Mouse (Mus musculus) thymus, adult 18-20 months (tissue): ENCODE measurements around the gene Trpm1.
A peak's percentile ranks its signal among the peaks of the same experiment; 100 is the strongest.
"Not testable (repeated sequence)": the region's sequence is repeated elsewhere in the genome, so short reads cannot be mapped to it uniquely, and the experiment has no call there.

Experiments
- DNase-seq, 2 experiments: peaks; one replicate each; pipeline ENCODE4 v3.0.0; 2022; ENCODE audit warnings: mixed read lengths in 2 of 2

The Trpm1 gene

DNA sequence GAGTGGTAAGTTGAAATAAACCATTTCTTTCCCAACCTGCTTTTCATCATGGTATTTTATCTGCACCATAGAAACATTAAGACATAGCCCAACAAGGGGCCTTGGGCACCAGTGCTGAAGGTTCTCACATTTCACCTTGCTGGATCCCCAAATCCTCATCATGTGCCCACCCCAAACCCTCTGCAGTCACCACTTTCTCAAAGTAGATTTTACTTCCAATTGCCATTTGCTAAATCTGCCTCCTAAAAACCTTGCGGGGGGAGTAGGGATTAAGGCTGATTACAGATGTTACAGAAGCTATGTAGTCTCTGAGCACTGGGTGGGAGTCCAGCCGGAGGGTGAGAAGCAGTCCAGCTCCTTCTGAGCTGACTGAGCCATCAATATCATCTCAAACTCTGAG lies at the start of gene Trpm1:
Gene Trpm1 (plus strand): TSS at position 301 of the 400 bp plus-strand sequence.
- DNase-seq: no peak

DNA sequence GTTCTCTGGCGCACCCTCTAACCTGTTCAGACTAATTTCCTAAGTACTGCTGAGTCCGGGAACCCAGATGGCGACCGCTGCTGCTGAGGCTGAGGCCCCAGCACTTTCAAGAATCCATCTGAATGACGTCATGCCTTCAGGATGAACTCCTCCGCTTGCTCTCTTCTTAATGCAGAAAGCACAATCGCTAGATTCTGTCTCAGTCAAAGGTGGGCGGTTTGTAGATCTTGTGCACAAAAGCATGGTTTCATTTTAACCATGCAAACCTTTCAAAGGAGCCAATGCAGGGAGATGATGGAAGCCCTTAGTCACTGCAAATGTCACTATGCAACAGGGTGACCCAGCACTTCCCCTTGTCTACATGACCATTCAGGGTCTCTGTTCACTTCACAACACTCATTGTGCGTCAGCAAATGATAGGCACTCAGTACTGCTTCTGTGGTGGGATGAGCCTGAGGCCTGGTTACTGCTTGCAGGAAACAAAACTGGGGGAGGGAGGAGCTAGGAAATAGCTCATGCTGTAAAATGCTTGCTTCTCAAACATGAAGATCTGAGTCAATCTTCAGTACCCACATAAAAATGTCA lies 31.4 kb upstream of the Trpm1 start:
- peak in 1 of 2 experiments; percentile 38 for DNase-seq

DNA sequence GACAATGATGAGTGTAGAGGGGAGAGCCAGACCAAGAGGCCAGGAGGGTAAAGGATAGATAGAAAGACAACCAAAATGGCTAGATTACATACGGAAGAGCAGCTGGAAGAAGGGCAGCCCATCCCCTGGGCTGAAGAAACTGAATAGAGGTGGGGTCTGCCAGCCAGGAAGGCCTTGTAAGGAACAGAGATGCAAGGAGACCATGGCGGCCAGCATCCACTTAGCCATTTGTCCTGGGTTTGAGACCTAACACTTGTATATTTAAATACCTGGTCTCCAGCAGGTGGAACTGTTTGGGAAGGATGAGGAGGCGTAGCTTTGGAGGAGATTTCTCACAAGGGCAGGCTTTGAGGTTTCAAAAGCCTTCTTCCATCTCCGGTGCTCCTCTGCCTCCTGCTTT lies 29.9 kb upstream of the Trpm1 start:
- DNase-seq: no peak

- DNase-seq: not testable (repeated sequence)
Observed at GRCm38 (mm10) chr7:64125994-64126393, 27.6 kb upstream of the Trpm1 start.

- peak in 1 of 2 experiments; percentile 52 for DNase-seq
Observed at GRCm38 (mm10) chr7:64139866-64140265, 13.8 kb upstream of the Trpm1 start.

DNA sequence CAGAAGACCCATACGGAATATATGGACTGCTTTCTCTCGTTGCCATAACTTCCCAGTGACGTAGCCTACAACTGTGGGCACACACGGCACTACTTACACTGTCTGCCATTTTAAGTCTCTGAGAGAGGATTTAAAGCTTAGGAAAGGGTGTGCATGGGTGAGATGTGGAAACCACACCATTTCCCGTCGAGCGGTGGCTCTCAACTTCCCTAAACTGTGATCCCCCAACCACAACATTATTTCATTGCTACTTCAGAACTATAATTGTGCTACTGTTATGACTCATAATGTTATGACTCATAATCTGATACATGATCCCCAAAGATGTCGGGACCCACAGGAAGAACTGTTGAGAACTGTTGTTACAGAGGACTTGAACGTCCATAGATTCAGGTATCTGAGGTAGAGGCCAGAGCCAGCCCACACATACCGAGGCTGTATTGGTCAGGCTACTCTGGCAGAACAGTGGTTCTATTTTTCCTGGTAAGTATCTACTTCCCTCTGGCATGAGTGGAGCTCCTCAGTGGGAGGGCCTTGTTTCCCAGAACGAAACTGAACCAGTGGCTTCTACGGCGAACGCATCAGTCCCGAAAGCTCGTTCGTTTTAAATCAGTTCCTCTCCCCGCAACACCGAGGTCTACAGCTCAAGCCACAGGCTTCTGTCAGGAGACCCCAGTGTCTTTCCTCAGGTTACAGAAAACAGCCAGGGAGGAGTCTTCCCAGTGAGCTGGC lies 12.2 kb upstream of the Trpm1 start:
- no peak for DNase-seq

- DNase-seq: no peak
Observed at GRCm38 (mm10) chr7:64149337-64149736, 4.3 kb upstream of the Trpm1 start.

GRCm38 (mm10) chr7:64149747-64150146 lies 3.9 kb upstream of the Trpm1 start:
- no peak for DNase-seq

GRCm38 (mm10) chr7:64150436-64151080 lies 3.1 kb upstream of the Trpm1 start:
- DNase-seq: no peak

GRCm38 (mm10) chr7:64155226-64155625 lies 1.6 kb downstream of the Trpm1 start:
- no peak for DNase-seq

DNA sequence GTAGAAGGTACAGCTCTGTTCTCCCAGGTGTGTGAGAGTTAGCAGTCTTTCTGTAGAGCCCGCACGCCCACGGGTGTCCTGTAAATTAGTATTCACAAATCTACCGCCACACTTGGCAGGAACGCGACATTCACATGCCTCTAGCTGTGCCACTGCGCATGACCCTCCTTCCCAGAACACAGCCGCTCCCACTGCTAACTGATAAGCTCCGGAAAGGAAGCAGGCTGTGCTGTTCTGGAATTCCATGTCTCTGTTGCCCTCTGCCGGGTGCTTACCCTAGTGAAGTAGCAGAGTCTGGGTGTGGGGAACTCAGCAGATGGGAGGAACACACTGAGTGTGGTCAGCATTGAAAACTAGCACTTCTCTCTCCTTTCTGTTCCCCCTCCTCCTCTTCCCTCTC lies 2.1 kb downstream of the Trpm1 start:
- peak; percentile 52 to 59 for DNase-seq

DNA sequence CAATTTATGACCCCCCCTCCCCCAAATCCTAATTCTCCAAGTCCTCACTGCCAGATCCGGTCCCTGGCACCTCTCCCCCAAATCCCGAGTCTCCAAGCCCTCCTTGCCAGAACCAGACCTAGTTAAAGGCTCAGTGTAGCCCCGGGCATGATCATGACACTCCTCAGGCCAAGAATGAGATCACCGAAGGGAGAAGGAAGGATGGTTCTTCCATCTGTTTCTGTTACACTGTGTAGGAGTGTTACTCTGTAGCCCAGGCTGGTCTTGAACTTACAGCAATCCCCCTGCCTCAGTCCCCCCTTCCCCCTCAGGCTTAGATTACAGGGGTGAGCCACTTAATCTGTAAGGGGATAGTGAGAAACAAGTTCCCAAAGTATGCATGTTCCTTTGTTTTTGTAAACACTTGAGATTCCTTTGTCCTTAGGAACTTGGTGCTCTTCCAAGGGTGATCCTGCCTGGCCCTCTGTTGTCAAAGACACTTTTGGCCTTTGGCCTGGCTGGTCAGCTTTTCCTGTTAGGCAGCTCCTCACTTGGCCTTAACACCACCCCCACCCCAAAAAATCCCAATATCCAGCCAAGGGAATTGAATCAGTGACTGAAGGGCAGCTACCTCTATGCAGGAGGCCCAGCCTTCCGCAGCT lies 2.8 kb downstream of the Trpm1 start:
- no peak for DNase-seq

DNA sequence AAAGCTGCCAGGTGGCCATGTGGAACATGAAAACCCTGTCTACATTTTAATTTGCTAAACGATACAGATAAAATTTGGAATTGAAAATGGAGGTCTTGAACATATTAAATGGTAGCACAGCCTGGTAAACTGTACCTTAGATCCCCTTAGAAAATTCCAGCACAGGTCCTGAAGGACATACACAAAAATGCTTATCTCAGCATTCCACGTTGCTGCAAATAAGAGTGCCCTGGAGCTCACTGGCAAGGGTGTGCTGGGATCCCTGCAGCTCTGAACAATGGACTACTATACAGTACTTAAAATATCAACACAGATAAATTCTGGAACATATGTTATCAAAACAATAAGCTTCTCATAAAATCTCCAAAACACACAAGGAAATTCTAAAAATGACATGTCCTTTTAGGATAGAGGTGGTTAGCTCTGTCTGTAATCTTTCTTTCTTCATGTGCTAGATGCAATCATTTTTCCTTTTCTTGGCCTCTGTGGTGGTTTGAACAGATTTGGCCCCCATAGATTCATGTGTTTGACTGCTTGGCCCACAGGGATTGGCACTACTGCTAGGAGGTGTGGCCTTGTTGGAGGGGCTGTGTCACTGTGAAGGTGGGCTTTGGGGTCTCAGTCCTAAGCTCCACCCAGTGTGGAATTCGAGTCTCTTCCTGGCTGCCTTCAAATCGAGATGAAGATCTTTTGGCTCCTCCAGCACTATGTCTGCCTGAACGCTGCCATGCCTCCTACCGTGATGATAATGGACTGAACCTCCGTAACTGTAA lies 3.5 kb downstream of the Trpm1 start:
- no peak for DNase-seq

DNA sequence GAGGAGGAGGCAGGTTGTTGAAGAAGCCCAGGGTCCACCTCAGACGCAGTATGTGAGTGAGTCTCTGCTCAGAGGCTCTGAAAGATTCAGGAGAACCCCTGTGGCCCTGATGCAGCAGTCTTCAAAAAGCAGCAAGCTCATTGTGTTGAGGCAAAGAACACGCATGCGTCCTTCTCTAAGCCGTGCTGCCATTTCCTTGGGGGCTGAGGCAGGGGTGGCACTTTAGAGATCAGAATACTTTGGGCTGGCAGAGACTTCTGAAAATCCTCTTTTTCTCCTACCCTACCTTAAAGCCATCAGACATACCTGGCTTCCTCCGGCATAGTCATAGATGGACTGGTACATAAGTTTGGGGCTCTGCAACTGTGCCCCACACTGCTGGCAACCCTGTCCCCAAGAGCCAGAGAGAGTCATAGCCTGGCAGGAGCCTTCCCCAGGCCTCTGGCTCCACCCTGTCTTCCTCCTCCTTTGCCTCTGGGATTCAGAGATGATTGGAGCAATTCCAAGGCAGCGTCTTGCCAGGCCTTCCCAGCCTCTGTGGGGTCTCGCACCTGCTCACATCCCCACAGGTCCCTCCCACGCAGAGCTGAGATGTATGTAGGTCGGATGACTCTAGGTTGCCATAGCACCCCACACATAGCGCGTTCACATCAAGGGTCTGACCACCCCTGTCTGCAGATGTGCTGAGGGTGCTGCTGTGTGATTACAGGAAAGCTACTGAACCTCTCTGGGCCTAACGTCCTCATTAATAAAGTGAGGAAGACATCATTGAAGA lies 4.8 kb downstream of the Trpm1 start:
- DNase-seq: peak; percentile 59 to 83

DNA sequence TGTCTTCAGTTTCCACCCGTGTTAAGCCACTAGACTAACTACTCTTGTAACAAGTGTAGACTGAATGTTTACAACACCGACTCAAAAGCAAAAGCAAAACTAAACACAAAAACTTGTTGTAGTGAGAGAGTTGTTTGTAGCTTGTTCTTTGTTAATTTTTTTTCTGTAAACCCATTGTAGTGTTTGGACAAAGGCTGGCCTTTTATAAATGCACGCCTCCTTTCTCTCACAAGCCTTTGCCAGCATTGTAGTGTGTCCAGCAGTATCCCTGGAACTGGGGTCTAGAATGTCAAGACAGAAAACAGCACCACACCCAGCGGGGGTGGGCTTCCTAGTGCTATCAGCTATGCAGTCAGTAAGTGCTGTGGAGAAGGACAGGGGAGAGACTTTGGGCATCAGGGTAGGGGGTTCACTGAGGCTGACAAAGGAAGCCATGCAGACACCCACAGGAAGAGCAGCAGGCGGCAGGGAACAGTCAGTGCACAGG lies 5.5 kb downstream of the Trpm1 start:
- DNase-seq: no peak

DNA sequence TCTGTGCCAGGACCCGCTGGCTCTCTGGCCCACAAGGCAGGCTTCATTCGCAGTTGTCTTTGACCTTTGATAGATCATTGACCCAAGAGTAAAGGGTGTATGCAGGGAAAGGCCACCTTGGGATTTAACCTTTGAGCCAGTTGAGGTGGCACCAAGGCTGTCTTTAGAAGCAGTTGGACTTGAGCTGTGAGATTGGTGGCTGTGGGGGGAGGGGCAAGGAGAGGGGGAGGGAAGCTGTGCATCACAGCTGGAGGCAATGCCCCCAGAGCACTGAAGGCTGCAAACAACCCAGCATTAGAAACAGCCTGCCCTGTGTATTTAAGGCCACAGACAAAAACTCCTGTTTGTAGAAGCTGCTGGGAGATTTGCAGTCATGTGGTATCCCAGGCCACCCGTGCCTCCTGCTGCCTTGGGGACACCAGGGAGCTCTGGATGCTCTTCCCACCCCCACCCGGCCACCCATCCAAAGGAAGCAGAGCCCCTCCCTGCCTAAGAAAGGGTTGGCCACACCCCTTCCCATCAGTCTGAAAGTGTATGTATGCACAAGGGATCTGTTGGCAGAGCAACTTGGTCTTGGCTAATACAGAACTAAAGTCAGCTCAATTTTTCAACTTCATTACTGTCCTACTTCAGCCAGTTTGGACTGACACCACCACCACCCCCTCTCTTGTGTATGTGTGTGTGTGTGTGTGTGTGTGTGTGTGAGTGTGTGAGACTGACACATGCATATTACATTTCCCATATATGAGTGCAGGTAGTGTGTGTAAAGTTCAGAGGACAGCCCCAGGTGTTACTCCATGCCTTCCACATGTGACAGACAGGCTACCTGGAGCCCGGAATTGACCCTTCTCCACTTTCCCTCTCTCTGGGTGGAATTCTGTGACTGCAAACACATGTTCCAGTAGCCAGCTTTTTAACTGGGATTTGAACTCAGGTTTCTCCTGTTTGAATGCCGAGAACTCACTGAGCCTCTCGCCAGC lies 6.3 kb downstream of the Trpm1 start:
- DNase-seq: no peak

- no peak for DNase-seq
Observed at GRCm38 (mm10) chr7:64160737-64161470, 7.3 kb downstream of the Trpm1 start.

GRCm38 (mm10) chr7:64161990-64162389 lies 8.4 kb downstream of the Trpm1 start:
- no peak for DNase-seq

DNA sequence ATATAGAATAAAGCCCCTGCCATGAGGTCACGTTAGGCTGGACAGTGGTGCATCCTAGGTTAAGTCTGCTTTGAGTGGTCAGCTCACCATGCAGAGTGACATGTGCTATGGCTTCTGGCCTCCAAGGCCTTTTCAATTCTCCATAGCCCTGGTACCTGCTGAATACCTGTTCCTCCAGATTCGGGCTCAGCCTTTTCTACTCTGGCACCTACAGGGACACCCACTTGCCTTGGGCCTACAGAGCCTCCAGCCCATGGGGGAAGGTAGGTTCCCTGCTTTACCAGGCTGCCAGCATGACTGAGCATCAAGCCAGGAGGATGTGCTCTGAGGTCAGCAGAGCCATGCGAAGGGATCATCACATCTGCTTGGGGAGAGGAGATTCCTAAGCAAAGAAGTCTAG lies 9.5 kb downstream of the Trpm1 start:
- DNase-seq: no peak

GRCm38 (mm10) chr7:64163890-64164289 lies 10.3 kb downstream of the Trpm1 start:
- DNase-seq: no peak
